Mouse (Mus musculus): ENCODE measurements around the gene Gpat3. TPM values are rescaled to one million over a fixed set of nuclear protein-coding genes. Genes with fewer than 3 reads are reported as not detected.

The Gpat3 gene
- total RNA-seq, 2 experiments from 2014 or later = 19.8 to 26.1 TPM

DNA sequence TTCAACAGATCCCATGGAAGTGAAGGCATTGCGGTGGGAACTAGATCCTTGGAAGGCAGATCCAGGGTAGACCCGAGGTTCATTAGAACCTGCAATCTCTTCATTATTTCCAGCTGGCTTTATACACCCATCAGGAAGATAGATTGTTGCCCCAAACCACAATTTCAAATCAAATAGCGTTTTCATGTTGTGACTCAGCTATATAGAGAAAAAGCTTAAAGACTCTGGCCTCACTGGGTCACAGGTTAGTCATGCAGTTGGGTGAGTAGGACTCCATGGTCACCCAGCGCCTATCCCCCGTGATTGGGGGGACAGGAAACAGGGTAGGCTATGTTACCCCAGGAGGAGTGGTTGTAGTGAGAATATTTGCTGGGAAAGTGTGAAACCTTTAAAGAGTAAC lies 69.9 kb downstream of the Gpat3 start:
- no peak for DNase-seq

DNA sequence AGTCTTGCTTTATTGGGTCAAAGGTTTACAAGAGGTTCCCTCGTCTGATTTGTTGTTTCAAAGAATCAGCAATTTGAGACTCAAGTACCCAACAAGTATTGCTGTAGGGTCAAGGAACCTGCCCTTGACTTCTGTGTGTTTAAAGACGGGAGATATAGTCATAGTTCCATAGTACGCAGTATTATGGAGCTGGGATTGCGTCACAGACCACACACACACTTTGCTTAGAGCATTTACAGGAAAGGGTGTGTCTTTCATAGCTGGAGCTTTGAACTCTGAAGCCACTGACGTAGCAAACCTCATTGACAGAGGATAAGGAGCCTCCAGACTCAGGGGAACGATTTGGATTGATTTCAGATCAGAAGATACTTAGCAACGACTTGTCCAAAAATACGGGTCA lies 70.9 kb downstream of the Gpat3 start:
- no peak for DNase-seq

DNA sequence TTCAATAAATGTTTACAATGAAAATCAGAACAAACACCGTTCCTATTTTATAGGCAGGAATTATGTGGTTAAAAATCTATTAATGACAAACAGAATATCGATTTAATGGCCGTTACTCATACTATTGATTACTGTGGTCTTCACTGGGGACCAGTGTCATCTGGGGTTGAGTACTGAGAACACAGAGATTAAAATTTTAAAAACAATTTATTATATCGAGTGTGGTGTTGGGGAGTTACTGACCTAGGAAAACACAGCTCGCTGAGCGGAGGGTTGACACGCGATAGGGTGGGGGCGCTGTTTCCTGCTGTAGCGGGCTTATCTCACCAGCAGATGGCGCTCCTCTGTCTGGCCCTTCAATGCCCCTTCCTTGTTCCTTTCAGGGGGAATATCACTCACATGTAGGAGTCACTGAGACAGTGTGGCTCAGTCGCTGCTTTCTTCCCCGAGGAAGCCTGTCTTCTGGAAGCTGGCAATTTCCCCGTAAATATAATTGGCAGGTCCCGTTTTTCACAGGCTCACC lies 71.8 kb downstream of the Gpat3 start:
- DNase-seq = peak; percentile 40 to 72

DNA sequence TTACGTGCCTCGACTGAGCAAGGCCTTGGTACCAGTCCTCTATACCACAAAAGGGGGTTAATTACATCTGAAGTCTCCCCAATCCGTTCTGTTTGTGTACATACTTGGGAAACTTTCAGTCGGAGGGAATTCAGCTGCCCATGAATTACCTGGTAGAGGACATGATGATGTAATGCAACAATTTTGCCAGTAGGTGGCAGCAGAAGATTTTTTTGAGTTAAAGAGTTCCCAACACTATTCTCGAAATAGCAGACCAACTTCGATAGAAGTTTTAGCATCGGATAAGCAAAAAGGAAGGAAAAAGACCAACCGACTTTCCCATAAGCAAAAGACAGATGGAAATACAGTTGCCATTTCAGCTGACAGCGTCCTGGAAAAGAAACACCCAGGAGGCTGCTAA lies 73.6 kb downstream of the Gpat3 start:
- peak; percentile 36 to 73 for DNase-seq

DNA sequence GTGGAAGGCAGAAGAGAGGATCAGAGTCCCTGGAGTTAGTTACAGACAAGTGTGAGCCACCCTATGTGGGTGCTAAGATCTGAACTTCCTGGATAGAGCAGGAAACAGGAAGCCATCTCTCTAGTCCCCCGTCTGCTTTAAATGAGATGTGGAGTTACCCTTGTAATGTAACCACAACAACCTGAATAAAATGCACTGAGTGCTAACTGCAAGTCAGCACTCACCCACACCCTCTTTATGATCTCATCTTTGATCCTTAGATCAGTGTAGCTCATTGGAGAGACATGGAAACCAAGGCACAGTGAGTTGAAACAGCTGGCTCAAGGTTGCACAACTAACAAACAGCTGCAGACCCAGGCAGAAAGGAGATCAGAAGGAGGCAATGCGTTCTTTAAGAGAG lies 84.2 kb downstream of the Gpat3 start:
- DNase-seq = no peak

DNA sequence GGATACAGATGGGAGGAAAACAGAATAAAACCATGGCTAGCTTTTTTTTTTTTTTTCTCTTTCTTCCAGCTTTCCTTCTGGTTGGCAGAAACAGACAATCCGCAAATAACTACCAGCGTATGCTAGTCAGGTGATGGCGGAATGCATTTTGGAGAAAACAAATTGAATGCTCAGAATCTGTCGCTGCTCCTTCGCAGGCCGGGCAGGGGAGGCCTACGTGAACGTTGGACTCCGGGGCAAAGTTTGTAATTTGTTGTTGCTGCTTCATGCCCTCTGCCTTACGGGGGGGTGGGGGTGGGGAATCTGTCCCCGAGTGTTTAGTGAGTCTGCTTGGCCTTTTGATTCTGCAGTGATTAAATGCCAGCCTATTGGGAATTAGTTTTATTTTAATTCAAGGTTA lies 98.2 kb downstream of the Gpat3 start:
- DNase-seq = no peak

- DNase-seq = no peak
Measured at GRCm38 (mm10) chr5:100945336-100945735, 99.8 kb downstream of the Gpat3 start.

Other genes starting within 250 kb of the Gpat3 start
- 100 to 1,000 TPM; 104 to 107 TPM for gene Coq2, start 170.6 kb upstream of the Gpat3 start, total RNA-seq (2021)
- 1 to 10 TPM; 1.0 to 1.8 TPM for gene Hpse, start 126.0 kb upstream of the Gpat3 start, total RNA-seq (2021)
- 1 to 10 TPM; 2.4 to 4.9 TPM for gene Helq, start 47.1 kb upstream of the Gpat3 start, total RNA-seq (2021)
- gene Mrps18c, start 47.1 kb upstream of the Gpat3 start, total RNA-seq (2021) = 10 to 100 TPM; 85.1 to 86.7 TPM
- 10 to 100 TPM in 1 of 2 experiments, 1 to 10 TPM in 1; 8.8 to 11.0 TPM for gene Abraxas1, start 24.7 kb upstream of the Gpat3 start, total RNA-seq (2021)